Mouse (Mus musculus): Measurements from ENCODE around the gene Fignl2.

Gene Fignl2

GRCm38 (mm10) chr15:101008386-101009010, 69.9 kb downstream of the Fignl2 start:
- CTCF ChIA-PET = no interaction called here

GRCm38 (mm10) chr15:101007236-101007635, 71.1 kb downstream of the Fignl2 start:
- CTCF ChIA-PET = no interaction called here

GRCm38 (mm10) chr15:101006251-101007040, 71.9 kb downstream of the Fignl2 start:
- CTCF ChIA-PET = no interaction called here

- CTCF ChIA-PET = no interaction called here
Observed at GRCm38 (mm10) chr15:101005717-101006116, 72.7 kb downstream of the Fignl2 start.

GRCm38 (mm10) chr15:101004538-101004937, 73.8 kb downstream of the Fignl2 start:
- CTCF ChIA-PET = no interaction called here

- CTCF ChIA-PET = no interaction called here
Observed at GRCm38 (mm10) chr15:101002466-101002865, 75.9 kb downstream of the Fignl2 start.

- CTCF ChIA-PET = no interaction called here
Observed at GRCm38 (mm10) chr15:101001685-101002084, 76.7 kb downstream of the Fignl2 start.
